Mouse (Mus musculus) ES-Bruce4 (cell line): ENCODE measurements around the gene Myh1.

Experiments used
- CTCF ChIP-seq: IDR thresholded peaks from one replicate; pipeline ENCODE4 v1.8.1; 2011; ENCODE audit warnings: low read depth, low read length
- EP300 ChIP-seq: IDR thresholded peaks from 2 replicates; pipeline ENCODE4 v1.6.1; 2011; ENCODE audit warnings: low read depth, low read length; ENCODE audit not compliant: insufficient read depth
- POLR2A ChIP-seq: IDR thresholded peaks from one replicate; pipeline ENCODE4 v1.8.1; 2011; ENCODE audit warnings: low read length; ENCODE audit not compliant: insufficient read depth

DNA sequence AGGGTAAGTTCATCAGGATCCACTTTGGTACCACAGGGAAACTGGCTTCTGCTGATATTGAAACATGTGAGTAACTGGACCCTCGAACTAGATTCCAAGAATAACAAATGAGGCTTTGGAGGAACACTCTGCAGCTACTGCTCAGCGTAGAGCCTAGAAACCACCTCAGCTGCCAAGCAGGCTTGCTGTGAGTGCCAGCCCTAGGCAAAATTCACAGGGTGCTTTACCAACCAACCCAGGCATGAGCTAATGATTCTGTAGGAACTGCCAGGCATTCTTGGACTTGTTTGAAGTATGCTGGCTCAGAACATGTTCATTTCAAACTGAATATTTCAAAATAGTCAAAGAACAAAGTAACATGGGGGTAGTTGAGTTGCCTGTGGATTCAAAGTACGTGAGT is 4.9 kb downstream of the Myh1 start:
- TF ChIP-seq EP300: no peak
- TF ChIP-seq POLR2A: no peak
- TF ChIP-seq CTCF: no peak
